Mouse (Mus musculus) intestine, embryonic 15.5 days (tissue): ENCODE data around the gene Clybl. TPM values are rescaled to one million over a fixed set of nuclear protein-coding genes. Genes with fewer than 3 reads are reported as not detected.

Experiments
- ATAC-seq: fragments of 200-750 bp; cut with Nextera tagmentation; 2 replicates; pipeline ENCODE4 v1.8.0; 2017; ENCODE audit warnings: moderate TSS enrichment, moderate library complexity
- H3K27ac ChIP-seq: fragments of 300-500 bp; sonication (generic); 2 replicates; pipeline ENCODE4 v1.5.1; 2015; ENCODE audit warnings: mild to moderate bottlenecking, inconsistent platforms
- H3K27me3 ChIP-seq: fragments of 300-500 bp; sonication (generic); replicated peaks from 2 replicates; pipeline ENCODE4 v1.6.1; 2015; ENCODE audit warnings: inconsistent platforms
- H3K36me3 ChIP-seq: fragments of 300-500 bp; sonication (generic); 2 replicates; pipeline ENCODE4 v1.6.1; 2015; ENCODE audit warnings: inconsistent platforms
- H3K4me1 ChIP-seq: fragments of 300-500 bp; sonication (generic); replicated peaks from 2 replicates; pipeline ENCODE4 v1.6.1; 2015; ENCODE audit warnings: inconsistent platforms
- H3K4me2 ChIP-seq: fragments of 300-500 bp; sonication (generic); replicated peaks from 2 replicates; pipeline ENCODE4 v1.6.1; 2015; ENCODE audit warnings: mild to moderate bottlenecking, inconsistent platforms
- H3K4me3 ChIP-seq: fragments of 300-500 bp; sonication (generic); replicated peaks from 2 replicates; pipeline ENCODE4 v1.5.1; 2015; ENCODE audit warnings: inconsistent platforms
- H3K9ac ChIP-seq: fragments of 300-500 bp; sonication (generic); 2 replicates; pipeline ENCODE4 v1.6.1; 2015; ENCODE audit warnings: inconsistent platforms
- H3K9me3 ChIP-seq: fragments of 300-500 bp; sonication (generic); 2 replicates; pipeline ENCODE4 v1.6.1; 2016; ENCODE audit warnings: inconsistent platforms
- WGBS: fragments of 180-500 bp; shearing (Covaris S2); methylation state at CpG from one replicate; pipeline ENCODE4 v1.1.7; 2015; 5-methylcytosine and 5-hydroxymethylcytosine counted together
- polyA plus RNA-seq: library from polyadenylated mRNA; unstranded; fragments of >200 nt; fragmentation: Nextera tagmentation; extraction: Ambion mirVana; gene quantifications from 2 replicates; pipeline ENCODE4 v1.2.1, GENCODE M21; 2015

Gene Clybl
- polyA plus RNA-seq, 1 experiment from 2014 or later = 33.7 TPM

GRCm38 (mm10) chr14:122361807-122362206, 180.3 kb downstream of the Clybl start:
- ATAC-seq = no peak
- H3K27me3 ChIP-seq = no peaks in the 10 kb centered on the region
- H3K9me3 ChIP-seq = no peaks in the 10 kb centered on the region
- H3K4me3 ChIP-seq = no peak overlapping the region
- H3K9ac ChIP-seq = no peak overlapping the region
- no peak overlapping the region for H3K4me2 ChIP-seq
- WGBS = 75% methylated on average over 9 of the region's 9 CpGs
- H3K36me3 ChIP-seq = no peaks in the 10 kb centered on the region
- no peak overlapping the region for H3K27ac ChIP-seq
- H3K4me1 ChIP-seq = no peaks in the 10 kb centered on the region

DNA sequence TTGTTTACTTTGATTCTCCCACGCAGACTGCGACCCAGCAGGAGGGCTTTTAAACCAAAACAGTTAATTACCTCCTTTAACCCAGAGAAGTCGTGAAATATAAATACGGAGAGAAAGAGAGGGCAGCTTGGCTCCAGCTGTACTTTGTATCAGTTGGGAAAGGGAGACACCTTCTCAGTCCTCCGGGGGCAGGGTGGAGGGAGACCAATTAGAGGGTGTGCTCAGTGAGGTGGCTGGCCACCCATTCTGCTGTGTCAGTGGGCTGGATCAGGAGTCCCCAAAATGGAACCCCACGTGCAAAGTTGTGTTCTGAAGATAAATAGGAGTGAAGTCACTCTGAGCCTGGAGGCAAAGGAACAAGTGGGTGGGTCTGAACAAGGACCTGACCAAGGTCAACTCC, 181.7 kb downstream of the Clybl start:
- Histone ChIP-seq H3K27ac (no peak overlapping the region), H3K4me2 (no peak overlapping the region), H3K4me3 (no peak overlapping the region), H3K36me3 (no peaks in the 10 kb centered on the region), H3K9me3 (no peaks in the 10 kb centered on the region), H3K27me3 (no peaks in the 10 kb centered on the region), H3K9ac (no peak overlapping the region), H3K4me1 (no peaks in the 10 kb centered on the region)
- 24% methylated on average over 6 of the region's 6 CpGs for WGBS
- no peak for ATAC-seq

- ATAC-seq = no peak
- WGBS = 90% methylated on average over 3 of the region's 3 CpGs
- no peak overlapping the region for H3K4me3 ChIP-seq
Measured at GRCm38 (mm10) chr14:122364026-122364425, 182.5 kb downstream of the Clybl start.

DNA sequence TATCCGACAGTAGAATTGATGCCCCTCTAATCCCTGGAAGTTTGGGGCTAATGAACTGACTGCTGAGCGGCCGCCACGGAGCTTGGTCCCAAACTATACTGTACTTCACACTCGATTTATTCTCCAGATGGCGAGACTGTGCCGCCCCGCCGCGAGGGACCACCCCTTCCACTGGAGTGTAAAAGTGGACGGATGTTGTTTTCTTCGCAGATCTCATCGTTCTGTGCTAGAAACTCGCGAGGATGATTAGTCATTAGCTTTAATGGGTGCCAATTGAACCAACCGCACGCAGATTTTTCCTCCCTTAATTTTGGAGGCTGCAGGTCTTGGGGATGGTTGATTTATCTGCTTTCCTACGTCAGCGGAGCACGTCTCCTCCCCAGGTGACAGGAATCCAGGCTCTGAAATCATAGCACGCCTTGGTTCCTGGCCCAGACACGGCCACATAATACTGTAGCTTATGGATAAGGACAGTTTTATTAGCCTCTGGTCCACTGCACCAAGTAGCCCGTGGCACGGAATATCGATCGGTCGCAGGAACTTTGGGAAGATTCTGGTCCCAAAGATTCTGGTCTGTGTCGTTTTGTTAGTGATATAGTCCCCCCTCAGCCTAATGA, 185.9 kb downstream of the Clybl start:
- no peaks in the 10 kb centered on the region for H3K9me3 ChIP-seq
- no peak for ATAC-seq
- no peak overlapping the region for H3K4me3 ChIP-seq
- 84% methylated on average over 28 of the region's 28 CpGs for WGBS
- H3K27ac ChIP-seq = no peak overlapping the region
- no peaks in the 10 kb centered on the region for H3K36me3 ChIP-seq
- no peak overlapping the region for H3K9ac ChIP-seq
- H3K27me3 ChIP-seq = no peaks in the 10 kb centered on the region
- no peak overlapping the region for H3K4me2 ChIP-seq
- no peaks in the 10 kb centered on the region for H3K4me1 ChIP-seq

More at GRCm38 (mm10) chr14:122364026-122364425, 182.5 kb downstream of the Clybl start:
- Histone ChIP-seq H3K4me2 (no peak overlapping the region), H3K9ac (no peak overlapping the region), H3K9me3 (no peaks in the 10 kb centered on the region), H3K27me3 (no peaks in the 10 kb centered on the region), H3K27ac (no peak overlapping the region), H3K4me1 (no peaks in the 10 kb centered on the region), H3K36me3 (no peaks in the 10 kb centered on the region)

- H3K4me3 ChIP-seq = no peak overlapping the region
- 79% methylated on average over 3 of the region's 3 CpGs for WGBS
- ATAC-seq = no peak
Measured at GRCm38 (mm10) chr14:122367882-122368418, 186.4 kb downstream of the Clybl start.

DNA sequence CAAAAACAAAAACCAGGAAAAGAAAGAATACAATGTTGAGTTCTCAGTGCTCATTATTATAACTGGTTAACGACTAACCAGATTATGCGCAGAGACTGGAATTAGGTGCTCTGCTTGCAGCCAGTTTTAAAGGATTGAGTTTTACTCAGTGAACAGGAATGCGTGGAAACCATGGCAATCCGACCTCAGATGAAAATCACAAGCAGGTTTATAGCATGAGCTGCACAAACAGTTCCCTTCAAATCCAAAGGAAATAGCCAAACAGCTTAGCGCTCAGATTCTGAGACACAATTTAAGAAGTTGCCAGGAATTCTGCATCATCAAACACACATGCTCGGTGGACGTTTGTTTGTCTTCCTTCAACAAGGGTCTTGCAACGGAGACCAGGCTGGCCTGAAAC, 187.0 kb downstream of the Clybl start:
- H3K9me3 ChIP-seq = no peaks in the 10 kb centered on the region
- WGBS = 77% methylated on average over 8 of the region's 8 CpGs
- no peak overlapping the region for H3K4me2 ChIP-seq
- H3K4me1 ChIP-seq = no peaks in the 10 kb centered on the region
- H3K36me3 ChIP-seq = no peaks in the 10 kb centered on the region
- ATAC-seq = no peak
- H3K27ac ChIP-seq = no peak overlapping the region
- no peak overlapping the region for H3K9ac ChIP-seq
- H3K27me3 ChIP-seq = no peaks in the 10 kb centered on the region
- no peak overlapping the region for H3K4me3 ChIP-seq

More at GRCm38 (mm10) chr14:122367882-122368418, 186.4 kb downstream of the Clybl start:
- Histone ChIP-seq H3K9ac (no peak overlapping the region), H3K4me1 (no peaks in the 10 kb centered on the region), H3K27ac (no peak overlapping the region), H3K4me2 (no peak overlapping the region), H3K27me3 (no peaks in the 10 kb centered on the region), H3K36me3 (no peaks in the 10 kb centered on the region), H3K9me3 (no peaks in the 10 kb centered on the region)

- WGBS = 66% methylated on average over 5 of the region's 5 CpGs
- H3K4me1 ChIP-seq = no peaks in the 10 kb centered on the region
- no peak overlapping the region for H3K4me2 ChIP-seq
- no peak overlapping the region for H3K27ac ChIP-seq
- H3K9me3 ChIP-seq = no peaks in the 10 kb centered on the region
- H3K27me3 ChIP-seq = no peaks in the 10 kb centered on the region
- ATAC-seq = no peak
- no peaks in the 10 kb centered on the region for H3K36me3 ChIP-seq
- H3K4me3 ChIP-seq = no peak overlapping the region
- no peak overlapping the region for H3K9ac ChIP-seq
Measured at GRCm38 (mm10) chr14:122371979-122372378, 190.5 kb downstream of the Clybl start.

GRCm38 (mm10) chr14:122373458-122373857, 192.0 kb downstream of the Clybl start:
- WGBS = 50% methylated on average over 19 of the region's 19 CpGs
- Histone ChIP-seq H3K4me2 (no peak overlapping the region), H3K4me1 (no peaks in the 10 kb centered on the region), H3K36me3 (no peaks in the 10 kb centered on the region), H3K9me3 (no peaks in the 10 kb centered on the region), H3K9ac (no peak overlapping the region), H3K27ac (no peak overlapping the region), H3K4me3 (no peak overlapping the region), H3K27me3 (no peaks in the 10 kb centered on the region)
- ATAC-seq = no peak

DNA sequence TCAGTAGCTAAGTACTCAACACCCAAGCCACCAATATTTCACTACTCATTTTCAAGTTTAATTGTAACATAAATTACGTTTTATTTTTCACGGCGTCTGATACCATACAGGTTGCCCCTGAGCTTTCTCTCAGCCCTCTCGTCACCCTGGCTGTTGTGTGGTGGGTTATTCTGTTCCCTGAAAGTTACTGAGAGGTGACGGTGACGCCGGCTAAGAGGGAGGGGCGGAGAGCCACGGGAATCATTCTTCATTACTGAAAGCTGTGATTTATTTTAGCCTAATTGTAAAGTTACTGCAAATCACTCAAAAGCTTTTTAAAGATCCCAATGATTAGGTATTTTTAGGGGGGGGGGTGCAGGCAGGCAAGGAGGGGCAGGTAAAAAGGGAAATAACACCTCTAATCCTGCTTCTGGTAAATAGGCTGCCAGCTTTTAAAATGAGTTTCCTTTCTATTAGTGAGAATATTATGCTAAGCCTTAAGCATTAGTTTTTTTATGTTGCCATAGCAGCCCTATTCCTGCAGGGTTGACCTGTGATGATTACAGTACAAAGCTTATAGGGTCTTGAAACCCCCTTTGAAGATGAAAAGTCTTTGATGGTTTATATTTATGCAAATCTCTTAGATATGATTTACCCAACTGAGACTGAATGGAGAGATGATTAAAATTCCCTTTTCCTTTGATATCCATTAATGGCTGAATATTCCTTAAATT, 192.9 kb downstream of the Clybl start:
- ATAC-seq = no peak
- 27% methylated on average over 9 of the region's 9 CpGs for WGBS
- Histone ChIP-seq H3K27me3 (no peaks in the 10 kb centered on the region), H3K4me1 (no peaks in the 10 kb centered on the region), H3K27ac (no peak overlapping the region), H3K9ac (no peak overlapping the region), H3K4me3 (no peak overlapping the region), H3K9me3 (no peaks in the 10 kb centered on the region), H3K36me3 (no peaks in the 10 kb centered on the region), H3K4me2 (no peak overlapping the region)

GRCm38 (mm10) chr14:122375070-122375811, 193.7 kb downstream of the Clybl start:
- H3K4me1 ChIP-seq = no peaks in the 10 kb centered on the region
- no peak overlapping the region for H3K4me2 ChIP-seq
- no peak overlapping the region for H3K9ac ChIP-seq
- H3K4me3 ChIP-seq = no peak overlapping the region
- no peaks in the 10 kb centered on the region for H3K9me3 ChIP-seq
- H3K27me3 ChIP-seq = no peaks in the 10 kb centered on the region
- WGBS = 62% methylated on average over 12 of the region's 12 CpGs
- H3K27ac ChIP-seq = no peak overlapping the region
- no peaks in the 10 kb centered on the region for H3K36me3 ChIP-seq
- ATAC-seq = no peak

- Histone ChIP-seq H3K4me1 (no peaks in the 10 kb centered on the region), H3K27ac (no peak overlapping the region), H3K4me3 (no peak overlapping the region), H3K27me3 (no peaks in the 10 kb centered on the region), H3K4me2 (no peak overlapping the region), H3K9me3 (no peaks in the 10 kb centered on the region), H3K9ac (no peak overlapping the region), H3K36me3 (no peaks in the 10 kb centered on the region)
- 58% methylated on average over 9 of the region's 9 CpGs for WGBS
- ATAC-seq = no peak
Measured at GRCm38 (mm10) chr14:122376482-122377143, 195.1 kb downstream of the Clybl start.

- no peak overlapping the region for H3K4me3 ChIP-seq
- H3K36me3 ChIP-seq = no peaks in the 10 kb centered on the region
- WGBS = 80% methylated on average over 6 of the region's 6 CpGs
- H3K4me1 ChIP-seq = no peaks in the 10 kb centered on the region
- H3K4me2 ChIP-seq = no peak overlapping the region
- H3K27ac ChIP-seq = no peak overlapping the region
- no peaks in the 10 kb centered on the region for H3K9me3 ChIP-seq
- no peaks in the 10 kb centered on the region for H3K27me3 ChIP-seq
- no peak for ATAC-seq
- H3K9ac ChIP-seq = no peak overlapping the region
Measured at GRCm38 (mm10) chr14:122377681-122378080, 196.2 kb downstream of the Clybl start.
